Mouse (Mus musculus) olfactory bulb, adult 2 months (tissue): ENCODE data around the gene Snrpa.

ENCODE experiments used
- CTCF ChIP-seq: fragments of 200-500 bp; IDR thresholded peaks from 2 replicates; pipeline ENCODE4 v1.5.1; 2012; ENCODE audit warnings: low read depth, mild to moderate bottlenecking, low read length, moderate library complexity; ENCODE audit not compliant: insufficient read depth
- POLR2A ChIP-seq: fragments of 200-500 bp; IDR thresholded peaks from 2 replicates; pipeline ENCODE4 v1.6.1; 2012; ENCODE audit warnings: mild to moderate bottlenecking, low read depth, low read length, moderate library complexity; ENCODE audit not compliant: insufficient read depth

DNA sequence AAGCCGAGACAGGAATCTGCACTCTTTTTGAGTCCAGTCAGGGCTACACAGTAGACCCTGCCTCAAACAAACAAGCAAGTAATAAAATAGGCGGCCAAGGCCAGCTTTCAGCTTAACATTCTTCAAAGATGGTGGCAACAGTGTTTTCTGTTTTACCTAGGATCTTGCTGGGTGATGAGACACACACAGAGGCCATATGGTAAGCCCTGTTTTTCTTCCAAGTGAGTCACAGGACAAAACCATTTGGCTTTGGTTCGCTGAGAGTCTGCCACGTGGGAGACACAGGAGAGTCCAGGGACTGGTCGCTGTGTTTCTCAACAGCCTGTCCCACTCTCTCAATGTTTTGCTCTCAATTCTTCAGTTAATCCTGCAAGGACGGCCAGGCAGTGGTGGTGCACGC, 22.5 kb upstream of the Snrpa start:
- TF ChIP-seq POLR2A (no peak), CTCF (no peak)
